In the genomic region with DNA sequence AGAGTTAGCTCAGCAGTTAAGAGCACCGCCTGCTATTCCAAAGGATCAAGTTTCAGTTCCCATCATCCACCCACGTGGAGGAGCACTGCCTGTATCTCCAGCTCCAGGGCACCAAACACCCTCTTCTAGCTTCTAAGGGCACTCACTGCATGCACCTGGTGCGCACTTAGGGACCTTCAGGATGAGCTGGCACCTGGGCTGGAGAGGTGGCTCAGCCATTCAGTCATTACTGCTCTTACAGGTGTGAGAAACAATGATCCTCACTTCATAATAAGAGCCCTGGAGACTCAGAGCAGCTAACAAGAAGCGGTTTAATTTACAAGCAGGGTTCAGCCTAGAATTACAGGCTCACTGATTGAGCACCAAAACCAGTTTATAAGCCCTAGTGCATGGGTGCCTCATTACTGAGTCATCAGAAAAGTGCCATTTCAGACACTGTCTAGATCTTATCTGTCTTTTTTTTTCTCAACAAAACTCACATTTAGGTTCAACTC, we compare ENCODE assay signal across 8 mouse cellular contexts. TPM values are rescaled to one million over a fixed set of nuclear protein-coding genes. Genes with fewer than 3 reads are reported as not detected.
A peak's percentile ranks its signal among the peaks of the same experiment; 100 is the strongest.
DNase-seq lines count a peak whose midpoint lies in the region; ATAC-seq lines count a peak whose summit lies in the region.

No protein-coding gene starts in this region.

- DNase-seq in kidney, adult 18-20 months = peak; percentile 12
- no peak for DNase-seq in kidney, adult 11 months
- DNase-seq in MN1 (ENCODE audit: low spot score) = peak; percentile 35
- DNase-seq in induced T-regulatory cell, adult 2 months (ENCODE audit: low read depth) = peak; percentile 81
- no peak for DNase-seq in layer of hippocampus, postnatal 14 days (ENCODE audit: low spot score in 2 of 2)
- DNase-seq in left cerebral cortex, adult 9 months (ENCODE audit: low spot score in 2 of 2) = no peak
- DNase-seq in adrenal gland, postnatal 25 days = no peak

- peak; percentile 37; the same call in 1 of the 2 replicates for ATAC-seq in megakaryocyte progenitor cell, adult 5-6 weeks (replicated peaks; ENCODE audit: poor library complexity)

RNA-seq across cellular contexts. Expression of gene Ints6, which starts 37.7 kb away (rescaled TPM):
- 55.1 and 62.4 TPM in 2 replicates for total RNA-seq in megakaryocyte progenitor cell, adult 5-6 weeks (2015)
- 77.3 and 85.7 TPM in 2 replicates for total RNA-seq in megakaryocyte progenitor cell, adult 5-6 weeks (2017)
- 10 to 100 TPM; 40.6 to 44.9 TPM for total RNA-seq in layer of hippocampus, postnatal 14 days (2021)
- total RNA-seq in adrenal gland, postnatal 25 days (2021) = 59.8 and 80.8 TPM in 2 replicates

RNA-seq across cellular contexts. Expression of gene Wdfy2, which starts 38.8 kb away (rescaled TPM):
- total RNA-seq in megakaryocyte progenitor cell, adult 5-6 weeks (2015) = 18.2 and 19.6 TPM in 2 replicates
- 22.1 and 24.2 TPM in 2 replicates for total RNA-seq in megakaryocyte progenitor cell, adult 5-6 weeks (2017)
- 10 to 100 TPM; 14.6 TPM for total RNA-seq in layer of hippocampus, postnatal 14 days (2021)
- 43.2 and 46.3 TPM in 2 replicates for total RNA-seq in adrenal gland, postnatal 25 days (2021)

Comparison
In these comparisons a context has a peak if more than half of its experiments do, and no peak if none do; other contexts are left out.
1. DNase-seq: peak in kidney, adult 18-20 months (single experiment), MN1 (single experiment) and induced T-regulatory cell, adult 2 months (single experiment); none in kidney, adult 11 months (single experiment), layer of hippocampus, postnatal 14 days (0 of 2), left cerebral cortex, adult 9 months (0 of 2) and adrenal gland, postnatal 25 days (single experiment).